Mouse (Mus musculus): Measurements from ENCODE around the gene 4930556J24Rik.

GRCm38 (mm10) chr11:3930019-3930418 is 46.6 kb downstream of the 4930556J24Rik start:
- TF ChIP-seq CTCF (IDR thresholded peaks at IDR 0.05; ENCODE audit: insufficient read depth, low read length) (no peak), POLR2A (IDR thresholded peaks at IDR 0.05; ENCODE audit: borderline replicate concordance, extremely low read depth, low read depth, low read length) (peak; percentile 50; the same call in 1 of the 2 replicates)
